Mouse (Mus musculus) forebrain, embryonic 13.5 days (tissue): ENCODE data around the gene Klhdc7b. TPM values are rescaled to one million over a fixed set of nuclear protein-coding genes. Genes with fewer than 3 reads are reported as not detected.
"Not testable (repeated sequence)": the region's sequence is repeated elsewhere in the genome, so short reads cannot be mapped to it uniquely, and the experiment has no call there.

Source experiments
- ATAC-seq: fragments of 200-750 bp; cut with Nextera tagmentation; 2 replicates; pipeline ENCODE4 v1.8.0; 2017
- H3K27ac ChIP-seq: fragments of 300-500 bp; sonication (generic); 2 replicates; pipeline ENCODE4 v1.5.1; 2015; ENCODE audit warnings: inconsistent platforms, mild to moderate bottlenecking, moderate library complexity
- H3K27me3 ChIP-seq: fragments of 300-500 bp; sonication (generic); 2 replicates; pipeline ENCODE4 v1.6.1; 2015; ENCODE audit warnings: mild to moderate bottlenecking, inconsistent platforms
- H3K36me3 ChIP-seq: fragments of 300-500 bp; sonication (generic); 2 replicates; pipeline ENCODE4 v1.6.1; 2015; ENCODE audit warnings: mild to moderate bottlenecking, inconsistent platforms; ENCODE audit not compliant: poor library complexity, severe bottlenecking
- H3K4me1 ChIP-seq: fragments of 300-500 bp; sonication (generic); 2 replicates; pipeline ENCODE4 v1.6.1; 2015; ENCODE audit warnings: inconsistent platforms
- H3K4me2 ChIP-seq: fragments of 300-500 bp; sonication (generic); 2 replicates; pipeline ENCODE4 v1.6.1; 2015; ENCODE audit warnings: inconsistent platforms, mild to moderate bottlenecking, moderate library complexity
- H3K4me3 ChIP-seq: fragments of 300-500 bp; sonication (generic); 2 replicates; pipeline ENCODE4 v1.5.1; 2015; ENCODE audit warnings: mild to moderate bottlenecking, inconsistent platforms
- H3K9ac ChIP-seq: fragments of 300-500 bp; sonication (generic); 2 replicates; pipeline ENCODE4 v1.6.1; 2015; ENCODE audit warnings: mild to moderate bottlenecking, inconsistent platforms
- H3K9me3 ChIP-seq: fragments of 300-500 bp; sonication (generic); replicated peaks from 2 replicates; pipeline ENCODE4 v1.6.1; 2016; ENCODE audit warnings: inconsistent platforms
- WGBS: fragments of 180-500 bp; shearing (Covaris S2); methylation state at CpG from one replicate; pipeline ENCODE4 v1.1.7; 2015; 5-methylcytosine and 5-hydroxymethylcytosine counted together
- polyA plus RNA-seq: library from polyadenylated mRNA; unstranded; fragments of >200 nt; fragmentation: Nextera tagmentation; extraction: Ambion mirVana; gene quantifications from 2 replicates; pipeline ENCODE4 v1.2.1, GENCODE M21; 2015

Klhdc7b gene
- polyA plus RNA-seq, 1 experiment from 2014 or later: not detected

GRCm38 (mm10) chr15:89430341-89430740, 45.6 kb downstream of the Klhdc7b start:
- 46% methylated on average over 6 of the region's 6 CpGs for WGBS
- H3K9ac ChIP-seq: peak overlapping the region; percentile 80
- H3K4me2 ChIP-seq: peak overlapping the region; percentile 93
- H3K9me3 ChIP-seq: no peaks in the 10 kb centered on the region
- no peaks in the 10 kb centered on the region for H3K27me3 ChIP-seq
- peak overlapping the region; percentile 92 for H3K27ac ChIP-seq
- peak overlapping the region; percentile 73 for H3K4me3 ChIP-seq
- H3K36me3 ChIP-seq: peaks cover 28% of the 10 kb centered on the region
- no peak for ATAC-seq
- H3K4me1 ChIP-seq: peaks cover 18% of the 10 kb centered on the region

- Histone ChIP-seq H3K36me3 (peaks cover 24% of the 10 kb centered on the region), H3K4me1 (peaks cover 16% of the 10 kb centered on the region), H3K4me2 (0 out of 2 replicates have a peak overlapping the region, but pooled peaks have one; percentile 93)
- H3K27me3 ChIP-seq, H3K9me3 ChIP-seq, H3K27ac ChIP-seq, H3K4me3 ChIP-seq, H3K9ac ChIP-seq, ATAC-seq: not testable (repeated sequence)
- 78% methylated on average over 8 of the region's 9 CpGs for WGBS
These were observed 46.1 kb downstream of the Klhdc7b start for GRCm38 (mm10) chr15:89430771-89431170.

GRCm38 (mm10) chr15:89431271-89431670, 46.6 kb downstream of the Klhdc7b start:
- H3K9me3 ChIP-seq: no peaks in the 10 kb centered on the region
- no peak overlapping the region for H3K4me2 ChIP-seq
- H3K27me3 ChIP-seq: no peaks in the 10 kb centered on the region
- 86% methylated on average over 3 of the region's 3 CpGs for WGBS
- H3K4me3 ChIP-seq: no peak overlapping the region
- H3K27ac ChIP-seq: no peak overlapping the region
- no peak overlapping the region for H3K9ac ChIP-seq
- peaks cover 19% of the 10 kb centered on the region for H3K36me3 ChIP-seq
- H3K4me1 ChIP-seq: peaks cover 16% of the 10 kb centered on the region
- ATAC-seq: no peak

- peaks cover 13% of the 10 kb centered on the region for H3K36me3 ChIP-seq
- H3K9ac ChIP-seq: no peak overlapping the region
- H3K4me3 ChIP-seq: no peak overlapping the region
- H3K4me2 ChIP-seq: no peak overlapping the region
- no peaks in the 10 kb centered on the region for H3K27me3 ChIP-seq
- no peak overlapping the region for H3K27ac ChIP-seq
- H3K9me3 ChIP-seq: no peaks in the 10 kb centered on the region
- peaks cover 16% of the 10 kb centered on the region for H3K4me1 ChIP-seq
- 96% methylated on average over 6 of the region's 6 CpGs for WGBS
- ATAC-seq: no peak
These were observed 47.1 kb downstream of the Klhdc7b start for GRCm38 (mm10) chr15:89431806-89432205.

- H3K27ac ChIP-seq: no peak overlapping the region
- peaks cover 14% of the 10 kb centered on the region for H3K4me1 ChIP-seq
- no peak for ATAC-seq
- no peak overlapping the region for H3K4me3 ChIP-seq
- peaks cover 2% of the 10 kb centered on the region for H3K36me3 ChIP-seq
- 78% methylated on average over 4 of the region's 4 CpGs for WGBS
- H3K9ac ChIP-seq: no peak overlapping the region
- no peak overlapping the region for H3K4me2 ChIP-seq
- H3K27me3 ChIP-seq: no peaks in the 10 kb centered on the region
- no peaks in the 10 kb centered on the region for H3K9me3 ChIP-seq
These were observed 48.2 kb downstream of the Klhdc7b start for GRCm38 (mm10) chr15:89432946-89433345.

- WGBS: 71% methylated on average over 3 of the region's 3 CpGs
- H3K9ac ChIP-seq: no peak overlapping the region
- no peak overlapping the region for H3K4me2 ChIP-seq
- H3K27me3 ChIP-seq: no peaks in the 10 kb centered on the region
- no peak for ATAC-seq
- 0 out of 2 replicates have a peak, but pooled peaks cover 5% of the 10 kb centered on the region for H3K4me1 ChIP-seq
- H3K27ac ChIP-seq: no peak overlapping the region
- H3K36me3 ChIP-seq: no peaks in the 10 kb centered on the region
- no peak overlapping the region for H3K4me3 ChIP-seq
- no peaks in the 10 kb centered on the region for H3K9me3 ChIP-seq
These were observed 49.4 kb downstream of the Klhdc7b start for GRCm38 (mm10) chr15:89434136-89434535.

- H3K4me1 ChIP-seq: 0 out of 2 replicates have a peak, but pooled peaks cover 4% of the 10 kb centered on the region
- H3K27me3 ChIP-seq: no peaks in the 10 kb centered on the region
- no peak for ATAC-seq
- no peak overlapping the region for H3K4me2 ChIP-seq
- no peak overlapping the region for H3K9ac ChIP-seq
- no peak overlapping the region for H3K4me3 ChIP-seq
- no peak overlapping the region for H3K27ac ChIP-seq
- H3K36me3 ChIP-seq: no peaks in the 10 kb centered on the region
- H3K9me3 ChIP-seq: no peaks in the 10 kb centered on the region
- WGBS: 86% methylated on average over 5 of the region's 5 CpGs
These were observed 51.2 kb downstream of the Klhdc7b start for GRCm38 (mm10) chr15:89435878-89436277.

Other genes starting within 250 kb of the Klhdc7b start
- gene Mapk12, start 244.2 kb upstream of the Klhdc7b start, polyA plus RNA-seq: 9.1 and 11.7 TPM in 2 replicates
- 43.0 and 45.5 TPM in 2 replicates for gene Mapk11, start 235.3 kb upstream of the Klhdc7b start, polyA plus RNA-seq
- 101 and 130 TPM in 2 replicates for gene Plxnb2, start 204.1 kb upstream of the Klhdc7b start, polyA plus RNA-seq
- 40.7 and 47.7 TPM in 2 replicates for gene Dennd6b, start 188.4 kb upstream of the Klhdc7b start, polyA plus RNA-seq
- gene Ppp6r2, start 173.4 kb upstream of the Klhdc7b start, polyA plus RNA-seq: 68.5 and 71.7 TPM in 2 replicates
- gene Sbf1, start 69.6 kb upstream of the Klhdc7b start, polyA plus RNA-seq: 66.0 and 76.1 TPM in 2 replicates
- gene Adm2, start 62.2 kb upstream of the Klhdc7b start, polyA plus RNA-seq: not detected in 2 replicates
- not detected in 2 replicates for gene Miox, start 50.5 kb upstream of the Klhdc7b start, polyA plus RNA-seq
- 34.4 and 38.6 TPM in 2 replicates for gene Lmf2, start 29.3 kb upstream of the Klhdc7b start, polyA plus RNA-seq
- gene Ncaph2, start 29.2 kb upstream of the Klhdc7b start, polyA plus RNA-seq: 156 and 170 TPM in 2 replicates
- 4.0 and 7.4 TPM in 2 replicates for gene Sco2, start 11.1 kb upstream of the Klhdc7b start, polyA plus RNA-seq
- gene Tymp, start 7.9 kb upstream of the Klhdc7b start, polyA plus RNA-seq: 1.8 and 1.9 TPM in 2 replicates
- 0.98 and 3.4 TPM in 2 replicates for gene Odf3b, start 5.6 kb upstream of the Klhdc7b start, polyA plus RNA-seq
- gene Syce3, start 25.6 kb downstream of the Klhdc7b start, polyA plus RNA-seq: not detected in 2 replicates
- gene Cpt1b, start 40.9 kb downstream of the Klhdc7b start, polyA plus RNA-seq: 0.94 and 0.97 TPM in 2 replicates
- 5.3 and 6.7 TPM in 2 replicates for gene C730034F03Rik, start 44.7 kb downstream of the Klhdc7b start, polyA plus RNA-seq
- gene Gm44502, start 44.8 kb downstream of the Klhdc7b start, polyA plus RNA-seq: 0.16 TPM in 1 of 2 replicates, not detected in the other
- gene Chkb, start 45.0 kb downstream of the Klhdc7b start, polyA plus RNA-seq: 67.3 and 70.9 TPM in 2 replicates
- 47.3 and 53.2 TPM in 2 replicates for gene Mapk8ip2, start 69.0 kb downstream of the Klhdc7b start, polyA plus RNA-seq
- gene Arsa, start 92.5 kb downstream of the Klhdc7b start, polyA plus RNA-seq: 12.7 and 13.7 TPM in 2 replicates
- gene Shank3, start 114.7 kb downstream of the Klhdc7b start, polyA plus RNA-seq: 7.1 and 9.5 TPM in 2 replicates
- gene Acr, start 183.4 kb downstream of the Klhdc7b start, polyA plus RNA-seq: 1.2 and 1.8 TPM in 2 replicates
- 55.1 and 56.4 TPM in 2 replicates for gene Rabl2, start 207.0 kb downstream of the Klhdc7b start, polyA plus RNA-seq